Mouse (Mus musculus): ENCODE data around the gene Nyap1. TPM values are rescaled to one million over a fixed set of nuclear protein-coding genes. Genes with fewer than 3 reads are reported as not detected.

Nyap1 gene
- polyA plus RNA-seq, 1 experiment from 2014 or later: 1.2 TPM

DNA sequence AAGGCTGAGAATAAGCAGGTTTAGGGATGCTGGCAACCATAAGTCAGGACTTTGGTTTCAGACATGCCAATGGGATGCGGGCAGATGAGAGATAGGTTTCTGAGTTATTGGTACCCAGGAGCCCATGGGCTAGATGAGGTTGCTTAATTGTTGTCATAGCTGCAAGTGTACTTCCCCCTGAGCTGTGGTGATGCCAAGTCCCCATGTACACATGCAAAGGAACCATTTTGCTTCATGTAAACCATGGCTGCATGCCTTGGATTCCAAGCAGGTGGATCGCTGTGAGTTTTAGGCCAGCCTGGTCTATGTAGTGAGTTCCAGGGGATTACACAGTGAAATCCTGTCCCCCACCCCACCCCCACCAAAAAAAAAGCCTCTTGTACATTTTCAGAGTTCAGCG is 55.8 kb downstream of the Nyap1 start:
- H3K9me3 ChIP-seq (ENCODE audit: control insufficient read depth, low read length): no peaks in the 10 kb centered on the region
- H3K36me3 ChIP-seq (ENCODE audit: control insufficient read depth, insufficient read depth, low read length): no peaks in the 10 kb centered on the region
- no peak overlapping the region for H3K9ac ChIP-seq (ENCODE audit: low read length)
- DNase-seq (ENCODE audit: low spot score) (no peak), ATAC-seq (ENCODE audit: insufficient number of reproducible peaks, low FRiP score, low TSS enrichment, low read depth) (no peak)
- H3K4me2 ChIP-seq (ENCODE audit: low read depth, severe bottlenecking): no peak overlapping the region
- no peak overlapping the region for H3K27ac ChIP-seq (replicated peaks; ENCODE audit: low read depth, low read length)
- WGBS: 95% methylated on average over 3 of the region's 3 CpGs
- no peaks in the 10 kb centered on the region for H3K27me3 ChIP-seq (ENCODE audit: control insufficient read depth, insufficient read depth, low read length)
- 0 out of 2 replicates have a peak, but pooled peaks cover 6% of the 10 kb centered on the region for H3K4me1 ChIP-seq (ENCODE audit: control insufficient read depth, insufficient read depth, low read length)
- H3K4me3 ChIP-seq (ENCODE audit: low read depth, low read length): no peak overlapping the region

DNA sequence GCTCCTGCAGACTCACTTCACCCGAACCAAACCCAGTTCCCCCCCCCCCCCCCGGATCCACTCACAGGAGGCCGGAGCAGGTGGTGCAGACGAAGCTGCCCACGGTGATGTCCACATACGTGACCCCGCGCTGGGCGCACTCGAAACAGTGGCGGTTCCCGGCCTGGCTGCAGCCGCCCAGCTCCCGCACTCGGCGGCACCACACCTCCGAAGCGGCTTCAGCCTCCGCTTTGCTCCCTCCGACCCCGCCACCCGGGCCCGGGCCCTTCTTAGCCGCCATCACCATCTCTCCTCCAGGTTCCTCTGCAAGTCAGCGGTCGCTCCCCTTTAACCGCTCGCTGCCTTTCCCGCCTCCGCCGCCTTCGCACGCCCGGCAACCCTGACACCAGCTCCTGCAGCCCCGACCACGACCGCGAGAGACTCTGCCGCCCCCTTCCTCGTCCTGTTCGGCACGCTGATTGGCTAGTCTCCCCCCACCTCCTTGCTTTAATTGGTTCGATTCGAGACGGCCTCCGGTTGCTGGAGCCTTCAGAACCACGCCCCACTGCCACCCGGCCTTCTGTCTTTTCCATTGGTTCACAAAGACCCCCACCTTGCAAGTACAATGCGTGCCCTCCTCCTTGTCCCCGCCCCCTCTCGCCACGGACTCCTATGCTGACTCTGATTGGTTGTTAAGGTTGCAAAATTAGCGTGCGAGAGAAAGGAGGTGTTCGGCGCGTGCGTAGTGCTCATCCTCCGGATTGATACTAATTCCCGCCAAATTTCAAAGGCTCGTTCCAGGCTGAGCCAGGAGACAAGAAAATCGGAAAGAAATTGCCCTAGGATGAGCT is 56.9 kb downstream of the Nyap1 start, which contains the start of gene Agfg2:
Gene Agfg2, minus strand, starts transcription at position 433 of the 830 bp plus-strand sequence.
- Histone ChIP-seq H3K4me2 (ENCODE audit: low read depth, severe bottlenecking) (peak within 1 kb of the TSS; percentile 63), H3K4me3 (ENCODE audit: low read depth, low read length) (peak within 1 kb of the TSS; percentile 64), H3K36me3 (ENCODE audit: control insufficient read depth, insufficient read depth, low read length) (no peaks in the 10 kb centered on the region), H3K27ac (replicated peaks; ENCODE audit: low read depth, low read length) (no peak within 1 kb of the TSS), H3K9ac (ENCODE audit: low read length) (peak within 1 kb of the TSS; percentile 61), H3K9me3 (ENCODE audit: control insufficient read depth, low read length) (no peaks in the 10 kb centered on the region), H3K4me1 (ENCODE audit: control insufficient read depth, insufficient read depth, low read length) (0 out of 2 replicates have a peak, but pooled peaks cover 6% of the 10 kb centered on the region), H3K27me3 (ENCODE audit: control insufficient read depth, insufficient read depth, low read length) (no peaks in the 10 kb centered on the region)
- WGBS: under 1% methylated on average over 56 of the region's 62 CpGs
- ATAC-seq (ENCODE audit: insufficient number of reproducible peaks, low FRiP score, low TSS enrichment, low read depth) (peak; percentile 99), DNase-seq (ENCODE audit: low spot score) (peak; percentile 98)

DNA sequence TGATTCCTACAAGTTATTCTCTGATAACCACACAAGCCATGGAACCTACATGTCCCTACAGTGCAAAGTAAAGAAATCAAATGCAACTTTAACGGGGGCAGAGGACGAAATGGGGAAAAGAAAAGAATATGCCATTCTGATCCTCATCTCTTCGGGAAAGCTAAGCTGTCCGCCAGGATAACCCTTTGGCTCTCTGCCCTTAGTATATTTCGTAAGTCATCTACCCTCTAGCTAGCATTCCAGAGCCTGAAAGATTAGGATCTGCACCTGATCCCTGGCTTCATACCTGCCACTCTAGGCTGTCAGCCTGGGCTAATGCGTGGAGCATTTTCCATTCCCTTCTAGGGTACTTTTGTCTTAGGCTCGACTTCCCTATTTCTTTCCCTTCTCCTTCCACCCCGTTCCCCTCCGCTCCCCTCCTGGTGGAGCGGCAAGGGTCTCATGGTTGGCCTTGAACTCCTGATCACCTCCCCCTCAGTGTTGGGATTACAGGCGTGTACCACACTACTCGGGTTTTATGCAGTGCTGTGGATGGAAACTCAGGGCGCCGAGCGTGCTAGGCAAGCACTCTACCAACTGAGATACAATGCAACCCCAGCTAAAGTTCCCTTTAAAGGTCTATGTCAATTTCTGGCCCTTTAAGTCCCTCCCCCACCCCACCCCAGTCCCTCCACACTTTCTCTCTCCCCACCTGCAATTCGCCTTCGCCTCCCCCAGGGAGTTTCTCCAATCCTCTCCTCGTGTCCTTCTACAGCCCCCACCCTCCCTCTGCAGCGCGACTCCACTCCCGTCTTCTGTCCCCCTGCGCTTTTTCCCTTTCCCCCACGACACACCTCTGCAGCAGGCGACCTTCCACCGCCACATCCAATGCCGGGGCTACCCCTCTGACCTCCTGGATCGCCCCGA is 57.8 kb downstream of the Nyap1 start:
- H3K9ac ChIP-seq (ENCODE audit: low read length): peak overlapping the region; percentile 61
- ATAC-seq (ENCODE audit: insufficient number of reproducible peaks, low FRiP score, low TSS enrichment, low read depth) (no peak), DNase-seq (ENCODE audit: low spot score) (no peak)
- no peaks in the 10 kb centered on the region for H3K36me3 ChIP-seq (ENCODE audit: control insufficient read depth, insufficient read depth, low read length)
- H3K27ac ChIP-seq (replicated peaks; ENCODE audit: low read depth, low read length): no peak overlapping the region
- peak overlapping the region; percentile 63 for H3K4me2 ChIP-seq (ENCODE audit: low read depth, severe bottlenecking)
- H3K4me1 ChIP-seq (ENCODE audit: control insufficient read depth, insufficient read depth, low read length): 0 out of 2 replicates have a peak, but pooled peaks cover 6% of the 10 kb centered on the region
- WGBS: 16% methylated on average over 28 of the region's 28 CpGs
- no peaks in the 10 kb centered on the region for H3K9me3 ChIP-seq (ENCODE audit: control insufficient read depth, low read length)
- no peaks in the 10 kb centered on the region for H3K27me3 ChIP-seq (ENCODE audit: control insufficient read depth, insufficient read depth, low read length)
- peak overlapping the region; percentile 64 for H3K4me3 ChIP-seq (ENCODE audit: low read depth, low read length)

- ATAC-seq (ENCODE audit: insufficient number of reproducible peaks, low FRiP score, low TSS enrichment, low read depth) (no peak), DNase-seq (ENCODE audit: low spot score) (no peak)
- H3K9ac ChIP-seq (ENCODE audit: low read length): no peak overlapping the region
- H3K27me3 ChIP-seq (ENCODE audit: control insufficient read depth, insufficient read depth, low read length): no peaks in the 10 kb centered on the region
- no peak overlapping the region for H3K4me3 ChIP-seq (ENCODE audit: low read depth, low read length)
- H3K27ac ChIP-seq (replicated peaks; ENCODE audit: low read depth, low read length): no peak overlapping the region
- H3K4me1 ChIP-seq (ENCODE audit: control insufficient read depth, insufficient read depth, low read length): 0 out of 2 replicates have a peak, but pooled peaks cover 6% of the 10 kb centered on the region
- no peak overlapping the region for H3K4me2 ChIP-seq (ENCODE audit: low read depth, severe bottlenecking)
- H3K9me3 ChIP-seq (ENCODE audit: control insufficient read depth, low read length): no peaks in the 10 kb centered on the region
- H3K36me3 ChIP-seq (ENCODE audit: control insufficient read depth, insufficient read depth, low read length): no peaks in the 10 kb centered on the region
- WGBS: 92% methylated on average over 6 of the region's 6 CpGs
These were observed 58.9 kb downstream of the Nyap1 start for GRCm38 (mm10) chr5:137682526-137682925.

Other genes with a start within 250 kb of the Nyap1 start
- gene Pop7, start 239.1 kb downstream of the Nyap1 start, polyA plus RNA-seq (2014; fragmentation: Nextera tagmentation; extraction: Ambion mirVana): 51.1 and 59.3 TPM in 2 replicates
- 13.7 and 14.1 TPM in 2 replicates for gene Gigyf1, start 223.1 kb downstream of the Nyap1 start, polyA plus RNA-seq (2014; fragmentation: Nextera tagmentation; extraction: Ambion mirVana)
- gene Epo, start 208.4 kb downstream of the Nyap1 start, polyA plus RNA-seq (2014; fragmentation: Nextera tagmentation; extraction: Ambion mirVana): 0.54 and 0.67 TPM in 2 replicates
- gene Gnb2, start 208.1 kb downstream of the Nyap1 start, polyA plus RNA-seq (2014; fragmentation: Nextera tagmentation; extraction: Ambion mirVana): 352 and 360 TPM in 2 replicates
- gene Actl6b, start 188.1 kb downstream of the Nyap1 start, polyA plus RNA-seq (2014; fragmentation: Nextera tagmentation; extraction: Ambion mirVana): not detected in 2 replicates
- 0.67 and 0.84 TPM in 2 replicates for gene Tfr2, start 171.8 kb downstream of the Nyap1 start, polyA plus RNA-seq (2014; fragmentation: Nextera tagmentation; extraction: Ambion mirVana)
- gene Mospd3, start 140.5 kb downstream of the Nyap1 start, polyA plus RNA-seq (2014; fragmentation: Nextera tagmentation; extraction: Ambion mirVana): 20.4 and 21.4 TPM in 2 replicates
- 150 TPM in 2 replicates for gene Pcolce, start 127.8 kb downstream of the Nyap1 start, polyA plus RNA-seq (2014; fragmentation: Nextera tagmentation; extraction: Ambion mirVana)
- gene Fbxo24, start 112.6 kb downstream of the Nyap1 start, polyA plus RNA-seq (2014; fragmentation: Nextera tagmentation; extraction: Ambion mirVana): 0.11 and 0.24 TPM in 2 replicates
- gene Lrch4, start 112.5 kb downstream of the Nyap1 start, polyA plus RNA-seq (2014; fragmentation: Nextera tagmentation; extraction: Ambion mirVana): 31.1 and 35.3 TPM in 2 replicates
- gene Gm20605, start 112.4 kb downstream of the Nyap1 start, polyA plus RNA-seq (2014; fragmentation: Nextera tagmentation; extraction: Ambion mirVana): 6.5 and 11.5 TPM in 2 replicates
- gene Sap25, start 100.3 kb downstream of the Nyap1 start, polyA plus RNA-seq (2014; fragmentation: Nextera tagmentation; extraction: Ambion mirVana): 8.2 and 9.2 TPM in 2 replicates
- gene Irs3, start 95.9 kb downstream of the Nyap1 start, polyA plus RNA-seq (2014; fragmentation: Nextera tagmentation; extraction: Ambion mirVana): 0.31 and 0.47 TPM in 2 replicates
- 14.1 and 15.4 TPM in 2 replicates for gene Agfg2, start 56.9 kb downstream of the Nyap1 start, polyA plus RNA-seq (2014; fragmentation: Nextera tagmentation; extraction: Ambion mirVana)
- 96.0 and 101 TPM in 2 replicates for gene Tsc22d4, start 4.1 kb upstream of the Nyap1 start, polyA plus RNA-seq (2014; fragmentation: Nextera tagmentation; extraction: Ambion mirVana)
- 61.4 and 62.0 TPM in 2 replicates for gene Ppp1r35, start 37.2 kb upstream of the Nyap1 start, polyA plus RNA-seq (2014; fragmentation: Nextera tagmentation; extraction: Ambion mirVana)
- gene Mepce, start 46.0 kb upstream of the Nyap1 start, polyA plus RNA-seq (2014; fragmentation: Nextera tagmentation; extraction: Ambion mirVana): 12.0 and 12.2 TPM in 2 replicates
- 19.6 and 20.1 TPM in 2 replicates for gene Zcwpw1, start 46.2 kb upstream of the Nyap1 start, polyA plus RNA-seq (2014; fragmentation: Nextera tagmentation; extraction: Ambion mirVana)
- 0.24 and 0.43 TPM in 2 replicates for gene Pilra, start 94.7 kb upstream of the Nyap1 start, polyA plus RNA-seq (2014; fragmentation: Nextera tagmentation; extraction: Ambion mirVana)
- gene Pilrb1, start 116.5 kb upstream of the Nyap1 start, polyA plus RNA-seq (2014; fragmentation: Nextera tagmentation; extraction: Ambion mirVana): 0.13 TPM in 1 of 2 replicates, not detected in the other
- gene Pilrb2, start 130.2 kb upstream of the Nyap1 start, polyA plus RNA-seq (2014; fragmentation: Nextera tagmentation; extraction: Ambion mirVana): not detected in 2 replicates
- gene Cyp3a13, start 180.0 kb upstream of the Nyap1 start, polyA plus RNA-seq (2014; fragmentation: Nextera tagmentation; extraction: Ambion mirVana): not detected in 2 replicates
- 0.14 TPM in 1 of 2 replicates, not detected in the other for gene Gjc3, start 221.5 kb upstream of the Nyap1 start, polyA plus RNA-seq (2014; fragmentation: Nextera tagmentation; extraction: Ambion mirVana)
- gene Azgp1, start 239.9 kb upstream of the Nyap1 start, polyA plus RNA-seq (2014; fragmentation: Nextera tagmentation; extraction: Ambion mirVana): not detected in 2 replicates